Mouse (Mus musculus): ENCODE data around the gene Tgfb1.

- TF ChIP-seq CTCF (IDR thresholded peaks at IDR 0.05) (peak; percentile 45), EP300 (IDR thresholded peaks at IDR 0.05) (no peak)
Observed at GRCm38 (mm10) chr7:25647574-25648123, 39.2 kb upstream of the Tgfb1 start.

Data from lung, postnatal 0 days (tissue).